Mouse (Mus musculus) large intestine, adult 2 months (tissue): ENCODE results near the gene Cabp2. TPM values are rescaled to one million over a fixed set of nuclear protein-coding genes. Genes with fewer than 3 reads are reported as not detected.

Source experiments
- DNase-seq: peaks from one replicate; pipeline ENCODE4 v3.0.0-alpha.2; 2012; ENCODE audit warnings: low read depth, low spot score
- WGBS: fragments of 180-500 bp; shearing (Covaris S2); methylation state at CpG from one replicate; pipeline ENCODE4 v1.1.7; 2018; 5-methylcytosine and 5-hydroxymethylcytosine counted together
- polyA plus RNA-seq: library from polyadenylated mRNA; depleted of rRNA; stranded (reverse); fragments of >200 nt; gene quantifications from 2 replicates; pipeline ENCODE4 v1.2.3, GENCODE M21; 2012

Gene Cabp2
- polyA plus RNA-seq, 1 experiment: not detected

DNA sequence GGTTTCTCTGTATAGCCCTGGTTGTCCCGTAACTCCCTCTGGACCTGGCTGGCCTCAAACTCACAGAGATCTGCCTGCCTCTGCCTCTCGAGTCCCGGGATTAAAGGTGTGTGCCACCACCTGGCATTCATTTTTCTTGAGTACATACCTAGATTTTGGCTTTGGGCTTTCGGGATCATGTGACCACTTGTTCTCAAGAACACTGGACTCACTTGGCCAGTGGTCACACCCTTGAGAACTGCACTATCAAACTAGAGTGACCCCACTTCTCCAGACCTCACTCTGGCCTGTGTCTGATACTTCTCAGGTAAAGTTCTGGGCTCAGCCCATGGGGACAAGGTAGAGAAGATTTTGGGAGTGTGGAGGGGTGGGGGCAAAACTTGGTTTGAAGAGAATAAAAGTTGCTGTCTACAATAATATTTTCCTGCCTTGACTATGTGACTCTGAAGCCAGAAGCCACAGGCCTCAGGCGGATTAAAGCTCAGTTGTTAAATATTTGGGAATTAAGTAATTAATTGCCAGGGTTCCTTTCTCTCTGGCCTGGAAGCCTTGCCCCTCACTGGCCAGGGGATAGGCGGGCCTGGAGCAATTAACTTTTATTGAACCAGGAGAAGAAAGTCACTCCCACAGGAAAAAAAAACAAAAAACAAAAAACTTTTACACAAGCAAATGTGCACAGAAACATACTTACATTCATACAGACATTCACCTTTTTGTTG, 8.5 kb upstream of the Cabp2 start:
- 66% methylated on average over 6 of the region's 6 CpGs for WGBS
- no peak for DNase-seq

DNA sequence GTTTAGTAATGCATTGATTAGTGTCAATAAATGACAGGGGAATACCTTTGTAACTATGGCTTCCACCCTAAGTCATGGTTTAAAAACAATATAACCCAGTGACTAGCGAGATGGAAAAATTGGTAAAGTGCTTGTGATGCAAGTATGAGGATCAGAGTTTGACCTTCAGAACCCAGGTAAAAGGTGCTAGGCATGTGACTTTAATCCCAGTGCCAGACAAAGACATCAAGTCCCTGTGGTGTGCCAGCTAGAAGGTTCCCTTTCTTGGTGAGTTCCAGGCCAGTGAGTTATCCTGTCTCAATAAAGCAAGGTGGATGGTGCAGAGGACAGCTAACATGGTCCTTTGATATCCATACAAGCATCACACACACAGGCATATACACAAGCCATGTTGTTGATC, 5.8 kb upstream of the Cabp2 start:
- no peak for DNase-seq
- 87% methylated on average over 1 of the region's 1 CpGs for WGBS

DNA sequence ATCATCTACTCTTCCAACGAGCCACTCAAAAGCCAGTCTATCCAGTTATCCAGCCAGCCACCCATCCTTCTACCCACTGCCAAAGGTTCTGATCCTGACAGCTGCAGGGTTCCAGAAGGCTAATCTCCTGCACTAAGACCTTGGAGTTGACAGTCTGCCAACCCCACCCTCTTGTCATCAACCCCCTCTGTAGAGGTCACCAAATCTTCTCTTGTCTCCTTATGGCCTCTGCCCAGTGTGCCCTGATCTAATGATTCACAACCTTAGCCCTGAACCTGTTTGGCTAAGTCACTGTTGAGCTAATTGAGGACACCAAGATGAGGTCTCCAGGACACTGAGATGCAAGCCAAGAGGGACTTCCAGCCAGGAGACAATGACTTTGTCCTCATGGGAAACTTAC, 1.8 kb upstream of the Cabp2 start:
- 29% methylated on average over 1 of the region's 1 CpGs for WGBS
- DNase-seq: no peak

DNA sequence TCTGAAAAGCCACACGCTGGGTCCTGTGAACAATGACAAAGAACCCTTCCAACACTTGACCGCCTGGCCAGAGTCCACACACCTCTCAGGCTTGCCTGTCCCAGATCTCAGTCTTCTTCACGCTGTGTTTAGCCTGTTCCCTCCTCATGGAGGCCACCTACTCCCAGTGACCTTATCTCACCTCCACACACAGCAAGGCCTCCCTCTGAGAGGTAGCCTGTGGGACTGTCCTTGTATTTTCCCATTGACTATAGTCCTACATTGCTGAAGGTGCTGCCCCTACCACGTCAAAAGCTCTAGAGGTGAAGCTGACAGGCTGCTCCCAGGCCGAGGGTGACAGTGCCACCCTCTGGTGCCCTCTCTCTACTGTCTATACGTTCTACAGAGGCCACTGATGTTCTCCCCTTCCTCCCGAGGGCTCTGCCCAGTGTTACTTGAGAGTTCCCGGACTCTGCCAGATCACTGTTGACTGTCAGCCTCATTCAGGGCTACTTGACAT, 818 bp upstream of the Cabp2 start:
- no peak for DNase-seq
- 55% methylated on average over 8 of the region's 8 CpGs for WGBS

DNA sequence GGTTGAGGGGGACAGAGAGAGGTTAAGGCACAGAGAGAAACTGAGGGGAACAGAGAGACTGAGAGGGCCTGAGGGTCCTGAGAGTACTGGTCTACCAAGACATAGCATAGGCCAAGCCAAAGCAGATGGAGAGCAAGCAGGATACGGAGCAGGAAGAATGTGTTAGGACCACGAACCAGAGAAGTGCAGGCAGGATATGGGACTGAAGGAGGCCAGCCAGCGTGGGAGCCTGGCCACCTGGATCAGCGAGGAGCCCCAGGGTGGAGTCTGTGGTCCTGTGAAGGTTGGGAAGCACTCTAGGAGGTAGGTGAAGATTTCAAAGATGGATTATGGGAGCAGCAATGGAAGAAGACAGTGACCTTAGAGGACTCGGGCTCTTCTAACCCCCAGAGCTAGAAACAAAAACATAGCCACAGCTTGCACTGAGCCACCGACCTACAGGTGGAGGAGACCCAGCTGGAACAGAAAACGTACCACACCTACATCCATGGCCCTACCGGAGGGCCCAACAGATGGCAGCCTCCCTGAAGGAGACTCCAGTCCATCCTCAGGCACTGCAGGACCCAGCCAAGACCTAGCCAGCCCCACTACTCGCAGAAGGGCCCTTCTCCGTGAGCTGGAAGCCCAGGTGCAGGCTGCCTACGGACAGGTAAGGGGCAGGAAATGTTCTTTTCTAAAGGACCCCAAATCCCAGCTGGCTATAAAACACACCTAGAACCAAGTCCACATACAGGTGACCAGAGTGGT, 1.0 kb downstream of the Cabp2 start:
- WGBS: 80% methylated on average over 11 of the region's 11 CpGs
- DNase-seq: no peak

DNA sequence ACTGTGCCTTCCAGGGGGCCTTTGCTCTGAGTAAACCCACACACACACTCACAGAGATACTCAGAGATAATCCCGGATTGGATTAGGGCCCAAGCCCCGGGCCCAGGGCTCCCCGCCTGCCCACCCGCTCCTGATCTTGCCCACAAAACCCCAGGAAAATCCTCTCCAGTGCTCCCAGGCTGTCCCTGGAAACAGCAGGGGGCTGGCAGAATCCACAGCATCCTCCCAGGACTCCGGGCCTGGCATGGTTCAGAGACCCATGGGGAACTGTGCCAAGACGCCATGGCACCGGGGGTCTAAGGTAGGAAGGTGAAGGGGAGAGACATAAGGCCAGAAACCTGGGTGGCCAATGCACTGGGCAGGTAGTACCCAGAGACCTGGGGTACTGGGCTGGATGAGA, 1.9 kb downstream of the Cabp2 start:
- 91% methylated on average over 7 of the region's 7 CpGs for WGBS
- no peak for DNase-seq

DNA sequence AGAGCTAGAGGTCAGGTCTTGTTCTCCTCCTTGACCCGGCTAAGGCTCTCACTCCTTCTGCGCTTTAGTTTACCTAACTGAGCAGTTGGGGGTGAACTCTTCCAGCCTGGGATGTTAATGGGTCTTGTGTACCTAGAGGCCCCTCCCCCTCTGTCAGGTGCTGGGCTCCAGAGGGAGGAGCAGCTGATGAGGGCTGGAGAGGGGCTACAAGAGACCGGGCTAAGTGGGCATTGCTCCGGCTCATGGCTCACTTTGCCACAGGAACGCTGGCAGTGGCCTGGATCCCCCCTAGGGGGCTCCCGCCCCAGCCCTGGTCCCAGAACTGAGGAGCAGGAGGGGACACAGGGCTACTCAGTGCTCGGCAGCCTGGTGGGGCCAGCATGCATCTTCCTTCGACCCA, 2.4 kb downstream of the Cabp2 start:
- WGBS: 74% methylated on average over 8 of the region's 8 CpGs

DNA sequence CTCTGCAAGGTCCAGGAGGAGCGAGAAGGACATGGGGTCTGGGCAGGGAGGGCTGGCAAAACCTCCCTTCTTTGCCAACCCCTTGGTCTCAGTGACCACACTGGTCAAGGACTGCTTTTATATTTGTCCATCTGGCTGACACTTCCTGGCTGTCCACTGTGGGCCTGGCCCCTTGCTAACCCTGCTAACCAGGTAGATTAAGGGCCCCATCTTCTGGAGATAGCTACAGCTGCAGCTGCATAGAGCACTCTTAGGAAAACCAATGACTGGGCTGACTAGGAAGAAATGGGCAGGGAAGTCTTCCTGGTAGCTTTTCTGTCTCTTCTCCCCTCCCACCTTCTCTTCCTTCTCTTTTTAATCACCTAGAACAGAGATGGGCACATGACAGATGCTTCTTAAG, 3.6 kb downstream of the Cabp2 start:
- DNase-seq: no peak
- 100% methylated on average over 1 of the region's 1 CpGs for WGBS

More for the DNA sequence above, 2.4 kb downstream of the Cabp2 start:
- no peak for DNase-seq

DNA sequence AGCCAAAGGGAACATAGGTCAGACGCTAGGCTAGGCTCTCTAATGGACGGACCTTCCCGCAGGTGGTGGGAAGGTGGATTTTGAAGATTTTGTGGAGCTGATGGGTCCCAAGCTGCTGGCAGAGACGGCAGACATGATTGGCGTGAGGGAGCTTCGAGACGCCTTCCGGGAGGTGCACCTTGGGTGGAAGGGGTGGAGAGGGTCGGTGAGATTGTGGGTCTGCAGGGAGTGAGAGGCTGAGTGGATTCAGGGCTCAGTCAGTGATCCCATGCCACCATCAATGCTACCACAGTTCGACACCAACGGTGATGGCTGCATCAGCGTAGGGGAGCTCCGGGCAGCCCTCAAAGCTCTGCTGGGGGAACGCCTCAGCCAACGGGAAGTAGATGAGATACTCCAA, 4.8 kb downstream of the Cabp2 start:
- 93% methylated on average over 15 of the region's 15 CpGs for WGBS

DNA sequence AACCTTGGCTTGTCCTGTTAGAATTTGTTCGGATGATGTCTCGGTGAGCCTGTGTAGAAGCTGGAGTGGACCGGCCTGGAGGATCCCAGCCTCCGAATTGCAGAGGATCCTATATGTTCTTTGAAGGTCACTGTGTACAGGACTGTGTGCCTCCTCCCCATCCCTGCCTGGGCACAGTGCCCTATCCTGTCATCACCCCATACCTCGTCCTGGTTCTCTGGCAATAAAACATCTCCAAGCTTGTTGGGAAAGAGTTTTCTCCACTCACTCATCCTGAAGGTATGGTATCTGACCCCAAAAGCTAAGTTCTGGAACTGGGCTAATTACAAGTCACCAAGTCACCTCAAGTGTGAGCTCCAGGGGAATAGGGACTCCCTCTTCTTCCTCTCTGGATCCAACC, 5.7 kb downstream of the Cabp2 start:
- WGBS: 70% methylated on average over 5 of the region's 5 CpGs
- DNase-seq: no peak

More for the DNA sequence above, 4.8 kb downstream of the Cabp2 start:
- no peak for DNase-seq

DNA sequence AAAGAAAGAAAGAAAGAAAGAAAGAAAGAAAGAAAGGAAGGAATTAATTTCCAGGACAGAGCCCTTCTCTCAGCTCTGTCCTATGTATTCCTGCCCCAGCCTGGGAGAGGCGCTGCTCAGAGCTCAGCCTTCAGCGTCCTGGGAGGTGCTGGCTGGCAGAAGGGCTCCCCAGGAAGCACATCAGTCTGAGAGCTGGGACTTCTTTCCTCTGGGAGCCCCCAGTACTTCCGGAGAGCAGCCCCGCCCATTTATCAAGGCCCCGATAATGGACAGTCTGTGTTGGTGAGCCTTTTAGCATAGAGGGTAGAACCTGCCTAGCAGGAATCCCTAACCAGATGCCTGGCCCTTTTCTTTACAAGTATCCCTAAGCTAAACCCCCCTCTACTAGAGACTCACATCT, 6.8 kb downstream of the Cabp2 start:
- 39% methylated on average over 5 of the region's 5 CpGs for WGBS

DNA sequence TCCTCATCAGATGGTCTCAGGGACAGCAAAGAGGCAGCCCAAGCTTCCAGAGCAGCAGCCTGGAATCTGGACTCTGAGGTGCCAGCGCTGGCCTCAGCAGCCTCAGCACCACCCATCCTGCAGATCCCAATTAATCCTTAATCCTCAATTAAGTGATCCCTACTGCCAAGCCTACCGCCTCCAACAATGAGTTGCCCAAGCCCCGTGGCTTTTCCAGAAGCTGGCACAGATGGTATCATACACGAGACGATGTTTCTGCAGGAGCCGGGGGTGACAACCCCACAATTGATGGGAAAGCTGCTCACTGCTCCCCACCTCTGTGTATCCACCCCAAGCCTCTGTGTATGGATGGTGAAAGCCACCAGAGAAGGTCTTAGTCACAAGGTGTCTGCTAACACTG, 7.8 kb downstream of the Cabp2 start:
- DNase-seq: no peak
- 72% methylated on average over 6 of the region's 6 CpGs for WGBS

More for the DNA sequence above, 6.8 kb downstream of the Cabp2 start:
- DNase-seq: no peak

DNA sequence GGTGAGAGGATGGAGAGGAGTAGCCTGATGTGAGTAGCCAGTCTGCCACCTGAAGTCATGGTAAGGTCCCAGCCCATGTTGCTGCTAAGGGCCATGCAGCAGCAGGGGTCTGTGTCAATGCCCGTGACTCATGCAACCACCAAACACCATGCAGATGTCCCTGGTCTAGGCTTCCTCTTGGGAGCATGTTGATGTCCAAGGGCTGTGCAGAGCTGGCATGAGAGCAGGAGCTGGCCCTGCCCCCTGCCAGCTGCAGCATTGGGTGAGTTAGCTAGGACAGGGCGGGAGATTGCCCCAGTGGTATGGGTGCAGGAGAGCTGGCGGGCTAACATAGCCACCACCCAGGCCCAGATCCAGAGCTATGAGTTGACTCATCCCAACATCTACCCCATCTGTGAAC, 9.1 kb downstream of the Cabp2 start:
- DNase-seq: no peak
- 86% methylated on average over 3 of the region's 3 CpGs for WGBS

DNA sequence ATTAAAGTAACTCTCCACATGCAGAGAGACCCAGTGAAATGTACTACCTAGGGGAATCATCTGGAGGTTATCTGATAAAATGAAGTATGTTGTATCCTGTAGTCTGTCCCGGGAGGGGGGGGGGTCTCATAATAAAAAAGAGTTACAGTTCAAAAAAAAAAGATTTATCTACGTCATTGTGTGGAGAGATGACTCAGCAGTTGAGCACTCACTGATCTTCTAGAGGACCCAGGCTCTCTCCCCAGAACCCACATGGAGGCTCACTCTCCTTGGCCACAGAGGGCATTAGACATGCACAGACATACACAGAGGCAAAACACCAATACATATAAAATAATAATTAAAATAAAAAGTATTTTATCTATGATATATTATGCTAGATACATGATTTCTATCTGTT, 10.0 kb downstream of the Cabp2 start:
- no peak for DNase-seq
- WGBS: 49% methylated on average over 2 of the region's 2 CpGs

DNA sequence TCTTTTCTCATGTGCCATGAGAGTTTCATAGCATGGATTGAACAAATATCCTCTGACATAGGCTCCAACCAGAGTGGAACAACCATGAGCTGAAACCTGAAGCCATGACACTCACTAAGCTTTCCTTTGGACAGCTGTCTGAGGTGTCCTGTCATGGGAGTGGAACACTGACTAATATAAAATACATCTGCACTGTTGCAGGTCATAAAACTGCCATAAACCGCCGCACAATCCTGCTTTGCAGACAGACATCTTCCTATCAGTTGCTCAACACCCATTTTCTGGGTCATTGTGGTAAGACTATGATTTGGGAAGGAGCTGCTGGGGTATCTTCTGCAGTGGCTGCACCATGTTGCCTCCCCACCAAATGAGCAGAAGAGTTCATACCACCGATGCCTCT, 11.4 kb downstream of the Cabp2 start:
- WGBS: 28% methylated on average over 3 of the region's 3 CpGs
- DNase-seq: no peak

DNA sequence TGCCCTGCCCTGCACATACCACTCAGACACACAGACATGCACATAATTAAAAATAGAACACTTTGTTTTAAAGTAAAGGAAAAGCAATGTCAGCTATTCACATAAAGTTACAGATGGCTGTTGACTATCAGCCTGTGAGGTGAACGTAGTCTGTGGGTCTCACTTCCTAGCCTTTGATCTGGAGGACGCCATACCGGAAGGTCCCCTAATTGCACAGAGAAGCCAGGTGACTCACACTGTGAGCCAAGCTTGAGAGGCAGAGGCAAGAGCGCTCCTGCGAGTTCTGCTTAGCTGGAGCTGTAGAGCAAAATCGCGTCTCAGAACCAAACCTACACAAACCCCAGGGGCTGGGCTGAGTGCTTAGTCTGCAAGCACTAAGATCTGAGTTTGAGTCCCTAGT, 12.4 kb downstream of the Cabp2 start:
- WGBS: 32% methylated on average over 7 of the region's 7 CpGs
- DNase-seq: no peak

DNA sequence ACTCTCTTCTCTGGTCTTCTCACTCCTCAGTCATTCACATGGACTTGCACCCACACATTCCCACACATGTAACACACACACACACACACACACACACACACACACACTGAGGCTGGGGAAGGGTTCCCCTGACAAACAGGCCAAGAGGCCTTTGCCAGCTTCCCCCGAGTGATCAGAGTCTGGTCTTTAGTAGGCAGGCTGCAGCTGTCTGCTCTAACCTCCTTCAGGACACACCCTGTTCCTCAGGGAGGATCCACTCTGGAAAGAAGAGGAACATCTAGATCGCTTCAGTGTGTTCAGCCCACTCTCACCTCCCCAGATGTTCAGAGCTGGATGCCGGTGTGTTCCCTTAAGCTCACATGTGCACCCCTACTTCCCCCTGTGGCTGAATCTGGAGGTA, 13.0 kb downstream of the Cabp2 start:
- DNase-seq: no peak
- 32% methylated on average over 3 of the region's 3 CpGs for WGBS

DNA sequence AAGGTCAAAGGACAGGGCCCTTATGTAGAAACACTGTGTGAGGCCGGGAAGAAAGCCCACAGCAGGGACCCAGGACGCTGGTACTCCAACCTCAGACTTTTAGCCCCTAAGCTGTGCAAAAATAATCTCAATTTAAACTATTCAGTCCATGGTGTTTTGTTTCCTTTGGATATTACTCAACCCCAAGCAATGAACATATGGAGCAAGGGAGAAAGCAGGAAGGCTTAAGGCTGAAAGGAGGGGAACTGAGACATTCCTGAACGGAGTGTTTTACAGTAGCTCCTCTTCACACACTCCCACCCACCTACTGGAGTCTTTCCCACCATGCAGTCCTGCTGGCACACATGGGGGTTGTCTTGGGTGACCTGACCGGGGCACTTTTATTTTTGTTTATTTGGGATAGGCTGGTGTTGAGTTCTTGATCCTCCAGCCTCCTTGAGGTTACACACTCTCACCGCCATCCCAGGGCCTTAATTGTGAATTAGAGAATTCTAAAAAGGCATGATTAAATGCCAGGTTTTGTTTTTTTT, 13.5 kb downstream of the Cabp2 start:
- DNase-seq: no peak
- 69% methylated on average over 5 of the region's 5 CpGs for WGBS

DNA sequence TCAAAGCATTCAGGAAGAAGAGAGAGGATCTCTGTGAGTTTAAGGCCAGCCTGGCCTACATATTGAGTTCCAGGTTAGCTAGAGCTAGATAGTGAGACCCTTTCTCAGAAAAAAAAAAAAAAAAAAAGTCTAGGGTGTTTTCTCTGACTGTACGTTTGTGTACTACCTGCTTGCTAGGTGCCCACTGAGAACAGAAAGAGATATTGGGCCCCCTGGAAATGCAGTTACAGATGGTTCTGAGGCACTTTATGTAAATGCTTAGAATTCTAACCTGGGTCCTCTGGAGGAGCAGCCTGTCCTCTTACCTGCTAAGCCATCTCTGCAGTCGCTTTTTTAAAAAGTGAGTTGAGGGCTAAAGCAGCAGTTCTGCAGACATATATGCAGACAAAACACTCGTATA, 14.4 kb downstream of the Cabp2 start:
- 82% methylated on average over 3 of the region's 3 CpGs for WGBS
- DNase-seq: no peak

DNA sequence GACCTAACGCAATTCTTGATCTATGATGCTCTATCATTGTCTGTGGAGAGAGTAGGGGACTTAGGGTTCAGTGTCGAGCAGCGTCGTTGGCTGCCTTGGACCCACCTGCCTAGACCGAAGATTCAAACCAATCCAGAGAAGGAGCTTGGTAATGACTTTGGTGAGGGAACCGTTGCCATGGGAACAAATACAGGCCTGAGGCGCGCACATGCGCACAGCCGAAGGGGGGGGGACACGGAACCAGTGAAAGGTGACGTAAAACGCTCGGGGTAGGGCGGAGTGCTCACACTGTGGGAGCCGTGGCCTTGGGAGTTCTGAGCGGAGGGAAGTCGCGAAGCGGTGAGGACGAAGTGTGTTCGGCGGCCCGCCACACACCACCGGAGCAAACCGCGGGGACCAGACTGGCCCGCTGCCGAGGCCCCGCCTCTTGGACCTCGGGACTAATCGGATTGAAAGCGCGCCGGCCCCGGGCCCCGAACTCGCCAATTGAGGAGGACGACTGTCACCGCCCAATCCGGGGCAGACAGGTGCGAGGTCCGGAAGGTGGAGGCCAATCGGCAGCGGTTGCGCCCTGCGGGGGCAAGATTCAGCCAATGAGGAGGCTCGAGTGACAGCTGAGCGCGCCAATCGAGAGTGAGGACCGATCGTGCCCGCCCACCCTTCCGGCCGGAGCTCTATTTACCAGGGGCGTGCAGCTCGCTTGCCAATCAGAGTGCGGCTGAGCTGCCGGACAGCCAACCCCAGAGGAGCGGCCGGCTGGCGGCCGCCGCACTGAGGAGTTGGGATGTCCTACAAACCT, 15.5 kb downstream of the Cabp2 start, which contains the start of gene Cdk2ap2:
TSS of gene Cdk2ap2 (plus strand) at position 541 of the 799 bp plus-strand sequence.
- DNase-seq: peak; percentile 90

More for the DNA sequence above, 15.5 kb downstream of the Cabp2 start, which contains the start of gene Cdk2ap2:
- WGBS: under 1% methylated on average over 65 of the region's 65 CpGs
